ENCODE assay signal across 29 mouse cellular contexts in genomic region chrX:73972774-73973173, GRCm38 (mm10).
"Had no signal": no experiment of that assay in that cellular context is flagged by ENCODE, and none has a peak within 500 bp of the region (broad histone marks: within the 10 kb centered on the region; RNA-seq: fewer than 3 reads in every experiment).

No protein-coding gene starts in this region.

- H3K36me3 ChIP-seq: limb, embryonic 10.5 days; limb, embryonic 12.5 days; limb, embryonic 13.5 days; limb, embryonic 15.5 days; lung, embryonic 15.5 days; midbrain, embryonic 10.5 days; midbrain, embryonic 12.5 days; midbrain, embryonic 13.5 days; midbrain, embryonic 15.5 days; neural tube, embryonic 12.5 days had no signal

- H3K27ac ChIP-seq: left cerebral cortex, adult 2 months; limb, embryonic 10.5 days; limb, embryonic 12.5 days; limb, embryonic 13.5 days; limb, embryonic 15.5 days; lung, embryonic 15.5 days; macrophage; midbrain, embryonic 10.5 days; midbrain, embryonic 12.5 days; midbrain, embryonic 13.5 days; midbrain, embryonic 15.5 days; neural tube, embryonic 12.5 days had no signal

- H3K27me3 ChIP-seq: limb, embryonic 13.5 days; limb, embryonic 15.5 days; lung, embryonic 15.5 days; midbrain, embryonic 12.5 days; midbrain, embryonic 13.5 days; midbrain, embryonic 15.5 days; neural tube, embryonic 12.5 days had no signal

- H3K4me3 ChIP-seq: left cerebral cortex, adult 2 months; limb, embryonic 10.5 days; limb, embryonic 12.5 days; limb, embryonic 13.5 days; limb, embryonic 15.5 days; lung, embryonic 15.5 days; megakaryocyte, embryonic 14.5 days; midbrain, embryonic 10.5 days; midbrain, embryonic 12.5 days; midbrain, embryonic 13.5 days; midbrain, embryonic 15.5 days; myocyte; neural tube, embryonic 12.5 days had no signal

- H3K9me3 ChIP-seq: limb, embryonic 10.5 days; limb, embryonic 12.5 days; limb, embryonic 13.5 days; limb, embryonic 15.5 days; lung, embryonic 15.5 days; megakaryocyte, embryonic 14.5 days; midbrain, embryonic 10.5 days; midbrain, embryonic 12.5 days; midbrain, embryonic 13.5 days; midbrain, embryonic 15.5 days; neural tube, embryonic 12.5 days had no signal

- H3K4me1 ChIP-seq: limb, embryonic 10.5 days; limb, embryonic 12.5 days; limb, embryonic 13.5 days; limb, embryonic 15.5 days; midbrain, embryonic 12.5 days; midbrain, embryonic 13.5 days; midbrain, embryonic 15.5 days; neural tube, embryonic 12.5 days had no signal

- H3K4me2 ChIP-seq: limb, embryonic 12.5 days; limb, embryonic 13.5 days; limb, embryonic 15.5 days; liver, embryonic 11.5 days; lung, embryonic 14.5 days; lung, embryonic 15.5 days; midbrain, embryonic 11.5 days; midbrain, embryonic 12.5 days; midbrain, embryonic 13.5 days; midbrain, embryonic 15.5 days; neural tube, embryonic 12.5 days had no signal

- ATAC-seq: lung, postnatal 0 days; midbrain, embryonic 13.5 days; midbrain, embryonic 15.5 days; midbrain, embryonic 16.5 days had no signal

- H3K9ac ChIP-seq: limb, embryonic 12.5 days; limb, embryonic 13.5 days; limb, embryonic 15.5 days; liver, embryonic 14.5 days; lung, embryonic 14.5 days; lung, embryonic 15.5 days; midbrain, embryonic 12.5 days; midbrain, embryonic 13.5 days; midbrain, embryonic 15.5 days; neural tube, embryonic 12.5 days had no signal

- DNase-seq: left cerebral cortex, postnatal 4 days; liver; lung, adult 18-20 months; lung, adult 2 months; lung, embryonic 14.5 days; lung, postnatal 10 days; lung, postnatal 14 days; lung, postnatal 36 days; lung, postnatal 4 days; midbrain, embryonic 14.5 days had no signal
